In the genomic region with DNA sequence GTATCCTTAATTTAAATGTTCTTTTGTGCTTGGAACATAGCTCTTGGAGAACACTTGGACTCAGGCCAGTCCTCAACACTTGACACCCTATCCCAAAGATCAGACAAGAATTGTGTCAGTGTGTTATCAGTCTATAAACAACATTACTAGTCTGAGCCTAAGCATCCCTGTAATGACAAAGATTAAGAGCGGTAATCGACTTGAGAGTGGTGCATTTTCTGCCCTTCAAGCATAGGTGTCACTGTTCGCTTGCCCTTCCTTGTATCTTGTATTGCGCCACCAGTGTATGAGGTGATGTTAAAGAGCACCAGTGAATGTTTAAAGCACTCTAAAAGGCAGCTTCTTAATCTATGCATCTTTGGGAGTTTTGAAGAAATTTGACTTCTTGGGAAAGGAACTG, we compare ENCODE assay signal across 17 mouse cellular contexts. TPM values are rescaled to one million over a fixed set of nuclear protein-coding genes. Genes with fewer than 3 reads are reported as not detected.
DNase-seq lines count a peak whose midpoint lies in the region; ATAC-seq and TF ChIP-seq lines count a peak whose summit lies in the region.
"Had no signal": no experiment of that assay in that cellular context is flagged by ENCODE, and none has a peak within 500 bp of the region (broad histone marks: within the 10 kb centered on the region; RNA-seq: fewer than 3 reads in every experiment).

No protein-coding gene starts in this region.

- no peak overlapping the region for H3K9ac ChIP-seq in kidney, postnatal 0 days (ENCODE audit: low read depth, low read length)
- no peak overlapping the region for H3K9ac ChIP-seq in liver, embryonic 11.5 days (ENCODE audit: low read depth, low read length)
- H3K9ac ChIP-seq: lung, embryonic 15.5 days; midbrain, embryonic 13.5 days had no signal

- 87% methylated on average over 4 of the region's 4 CpGs for WGBS in kidney, postnatal 0 days
- WGBS in bone marrow, adult 2 months = 54% methylated on average over 4 of the region's 4 CpGs
- 87% methylated on average over 4 of the region's 4 CpGs for WGBS in liver, embryonic 11.5 days

- peak; percentile 36; the same call in 1 of the 2 replicates for TF ChIP-seq CTCF in kidney, postnatal 0 days (IDR thresholded peaks at IDR 0.05; ENCODE audit: low read depth)
- 0 out of 2 replicates have a peak, but pooled peaks have one; percentile 15 for TF ChIP-seq CTCF in bone marrow, adult 2 months (IDR thresholded peaks at IDR 0.05; ENCODE audit: control insufficient read depth, insufficient read depth, low read length)

- no peaks in the 10 kb centered on the region for H3K27me3 ChIP-seq in kidney, postnatal 0 days (ENCODE audit: insufficient read depth, low read length)
- H3K27me3 ChIP-seq in liver, embryonic 11.5 days (replicated peaks; ENCODE audit: control insufficient read depth, insufficient read depth, low read length) = no peaks in the 10 kb centered on the region
- H3K27me3 ChIP-seq in splenic B cell, adult 2 months (ENCODE audit: control insufficient read depth, insufficient read depth, low read length, poor library complexity, severe bottlenecking) = no peaks in the 10 kb centered on the region
- H3K27me3 ChIP-seq: lung, embryonic 15.5 days; midbrain, embryonic 13.5 days had no signal

- no peaks in the 10 kb centered on the region for H3K9me3 ChIP-seq in kidney, postnatal 0 days (replicated peaks; ENCODE audit: low read length)
- H3K9me3 ChIP-seq in liver, embryonic 11.5 days (ENCODE audit: control insufficient read depth, low read length) = no peaks in the 10 kb centered on the region
- H3K9me3 ChIP-seq: lung, embryonic 15.5 days; midbrain, embryonic 13.5 days had no signal

- DNase-seq in kidney, postnatal 0 days (ENCODE audit: low spot score) = peak; percentile 12
- no peak for DNase-seq in kidney, adult 8-10 months
- no peak for DNase-seq in liver, embryonic 11.5 days (ENCODE audit: low spot score)
- DNase-seq in splenic B cell, adult 2 months (ENCODE audit: low read depth, low spot score) = peak; percentile 42
- no peak for DNase-seq in frontal cortex, postnatal 14 days (ENCODE audit: low spot score in 2 of 2)
- DNase-seq in thymus, postnatal 4 days = no peak
- DNase-seq: cerebellum, adult 2 months; heart, adult 2 months; kidney, postnatal 25 days; left cerebral cortex, postnatal 4 days; right cerebral cortex, postnatal 4 days; thymus, postnatal 36 days had no signal

- no peak overlapping the region for H3K4me3 ChIP-seq in kidney, postnatal 0 days (replicated peaks; ENCODE audit: low read depth, low read length)
- no peak overlapping the region for H3K4me3 ChIP-seq in bone marrow, adult 2 months (replicated peaks; ENCODE audit: control insufficient read depth, low read depth, low read length)
- no peak overlapping the region for H3K4me3 ChIP-seq in liver, embryonic 11.5 days (ENCODE audit: low read depth, low read length)
- H3K4me3 ChIP-seq: heart, adult 2 months; lung, embryonic 15.5 days; midbrain, embryonic 13.5 days had no signal

- no peaks in the 10 kb centered on the region for H3K4me1 ChIP-seq in kidney, postnatal 0 days (replicated peaks; ENCODE audit: insufficient read depth, low read length)
- H3K4me1 ChIP-seq in bone marrow, adult 2 months (ENCODE audit: control insufficient read depth, insufficient read depth, low read length) = no peaks in the 10 kb centered on the region; the same call in 1 of the 2 replicates
- peaks cover 39% of the 10 kb centered on the region for H3K4me1 ChIP-seq in liver, embryonic 11.5 days (replicated peaks; ENCODE audit: control insufficient read depth, insufficient read depth, low read length)

- TF ChIP-seq POLR2A in bone marrow, adult 2 months (IDR thresholded peaks at IDR 0.05; ENCODE audit: borderline replicate concordance, control insufficient read depth, low read depth, low read length) = no peak

- H3K4me2 ChIP-seq in kidney, postnatal 0 days (ENCODE audit: low read length) = no peak overlapping the region
- no peak overlapping the region for H3K4me2 ChIP-seq in liver, embryonic 11.5 days
- H3K4me2 ChIP-seq: lung, embryonic 15.5 days; midbrain, embryonic 13.5 days had no signal

- ATAC-seq in kidney, postnatal 0 days (replicated peaks; ENCODE audit: low FRiP score, low read depth) = no peak
- ATAC-seq in liver, embryonic 11.5 days (replicated peaks; ENCODE audit: low FRiP score) = peak; percentile 48; the same call in 1 of the 2 replicates
- ATAC-seq: inflammation-experienced regulatory T-cells, adult 6 months; midbrain, embryonic 13.5 days had no signal

- H3K27ac ChIP-seq in kidney, postnatal 0 days = no peak overlapping the region
- no peak overlapping the region for H3K27ac ChIP-seq in bone marrow, adult 2 months (ENCODE audit: control insufficient read depth, insufficient read depth, low read depth, low read length, poor library complexity)
- no peak overlapping the region for H3K27ac ChIP-seq in liver, embryonic 11.5 days (ENCODE audit: low read depth, low read length)
- H3K27ac ChIP-seq: heart, adult 2 months; lung, embryonic 15.5 days; midbrain, embryonic 13.5 days had no signal

- peaks cover 13% of the 10 kb centered on the region for H3K36me3 ChIP-seq in kidney, postnatal 0 days (ENCODE audit: insufficient read depth, low read length)
- H3K36me3 ChIP-seq in liver, embryonic 11.5 days (ENCODE audit: control insufficient read depth, insufficient read depth, low read length) = peaks cover 40% of the 10 kb centered on the region
- H3K36me3 ChIP-seq in splenic B cell, adult 2 months (ENCODE audit: control insufficient read depth, insufficient read depth, low read length, poor library complexity, severe bottlenecking) = peaks cover 8% of the 10 kb centered on the region

RNA-seq across cellular contexts. Expression of gene Nusap1, which starts 11.1 kb away (rescaled TPM):
- polyA plus RNA-seq in kidney, postnatal 0 days (2015; fragmentation: Nextera tagmentation; extraction: Ambion mirVana) = 31.9 and 38.7 TPM in 2 replicates
- 62.0 and 65.0 TPM in 2 replicates for polyA plus RNA-seq in bone marrow, adult 2 months (2011; ENCODE audit: insufficient read depth, insufficient read length, low replicate concordance, missing spikeins)
- 76.5 and 88.3 TPM in 2 replicates for polyA plus RNA-seq in liver, embryonic 11.5 days (2014; fragmentation: Nextera tagmentation; extraction: Ambion mirVana)

RNA-seq across cellular contexts. Expression of gene Oip5, which starts 11.2 kb away (rescaled TPM):
- polyA plus RNA-seq in kidney, postnatal 0 days (2015; fragmentation: Nextera tagmentation; extraction: Ambion mirVana) = 12.4 and 15.6 TPM in 2 replicates
- 13.0 and 22.2 TPM in 2 replicates for polyA plus RNA-seq in bone marrow, adult 2 months (2011; ENCODE audit: insufficient read depth, insufficient read length, low replicate concordance, missing spikeins)
- polyA plus RNA-seq in liver, embryonic 11.5 days (2014; fragmentation: Nextera tagmentation; extraction: Ambion mirVana) = 42.0 and 47.7 TPM in 2 replicates

RNA-seq across cellular contexts. Expression of gene Ndufaf1, which starts 55.6 kb away (rescaled TPM):
- polyA plus RNA-seq in kidney, postnatal 0 days (2015; fragmentation: Nextera tagmentation; extraction: Ambion mirVana) = 50.0 and 54.3 TPM in 2 replicates
- 5.3 and 7.8 TPM in 2 replicates for polyA plus RNA-seq in bone marrow, adult 2 months (2011; ENCODE audit: insufficient read depth, insufficient read length, low replicate concordance, missing spikeins)
- polyA plus RNA-seq in liver, embryonic 11.5 days (2014; fragmentation: Nextera tagmentation; extraction: Ambion mirVana) = 64.6 and 66.9 TPM in 2 replicates

RNA-seq across cellular contexts. Expression of gene Chp1, which starts 59.5 kb away (rescaled TPM):
- 68.8 and 72.2 TPM in 2 replicates for polyA plus RNA-seq in kidney, postnatal 0 days (2015; fragmentation: Nextera tagmentation; extraction: Ambion mirVana)
- 31.5 and 36.0 TPM in 2 replicates for polyA plus RNA-seq in bone marrow, adult 2 months (2011; ENCODE audit: insufficient read depth, insufficient read length, low replicate concordance, missing spikeins)
- 40.1 and 42.2 TPM in 2 replicates for polyA plus RNA-seq in liver, embryonic 11.5 days (2014; fragmentation: Nextera tagmentation; extraction: Ambion mirVana)

RNA-seq across cellular contexts. Expression of gene Exd1, which starts 59.6 kb away (rescaled TPM):
- 0.29 and 0.47 TPM in 2 replicates for polyA plus RNA-seq in kidney, postnatal 0 days (2015; fragmentation: Nextera tagmentation; extraction: Ambion mirVana)
- polyA plus RNA-seq in bone marrow, adult 2 months (2011; ENCODE audit: insufficient read depth, insufficient read length, low replicate concordance, missing spikeins) = 1.0 TPM in 1 of 2 replicates, not detected in the other
- polyA plus RNA-seq in liver, embryonic 11.5 days (2014; fragmentation: Nextera tagmentation; extraction: Ambion mirVana) = 0.25 and 0.29 TPM in 2 replicates
- polyA plus RNA-seq: erythroblast, embryonic 14.5 days had no signal

Comparison
In these comparisons a context has a peak if more than half of its experiments do, and no peak if none do; other contexts are left out.
1. DNase-seq: peak in kidney, postnatal 0 days (single experiment) and splenic B cell, adult 2 months (single experiment); none in kidney, adult 8-10 months (0 of 2), liver, embryonic 11.5 days (single experiment), frontal cortex, postnatal 14 days (0 of 2) and thymus, postnatal 4 days (single experiment).